Mouse (Mus musculus): ENCODE measurements around the gene Arhgef1. TPM values are rescaled to one million over a fixed set of nuclear protein-coding genes. Genes with fewer than 3 reads are reported as not detected.

Arhgef1 gene
- polyA plus RNA-seq, 1 experiment from 2014 or later, result 91.8 TPM

DNA sequence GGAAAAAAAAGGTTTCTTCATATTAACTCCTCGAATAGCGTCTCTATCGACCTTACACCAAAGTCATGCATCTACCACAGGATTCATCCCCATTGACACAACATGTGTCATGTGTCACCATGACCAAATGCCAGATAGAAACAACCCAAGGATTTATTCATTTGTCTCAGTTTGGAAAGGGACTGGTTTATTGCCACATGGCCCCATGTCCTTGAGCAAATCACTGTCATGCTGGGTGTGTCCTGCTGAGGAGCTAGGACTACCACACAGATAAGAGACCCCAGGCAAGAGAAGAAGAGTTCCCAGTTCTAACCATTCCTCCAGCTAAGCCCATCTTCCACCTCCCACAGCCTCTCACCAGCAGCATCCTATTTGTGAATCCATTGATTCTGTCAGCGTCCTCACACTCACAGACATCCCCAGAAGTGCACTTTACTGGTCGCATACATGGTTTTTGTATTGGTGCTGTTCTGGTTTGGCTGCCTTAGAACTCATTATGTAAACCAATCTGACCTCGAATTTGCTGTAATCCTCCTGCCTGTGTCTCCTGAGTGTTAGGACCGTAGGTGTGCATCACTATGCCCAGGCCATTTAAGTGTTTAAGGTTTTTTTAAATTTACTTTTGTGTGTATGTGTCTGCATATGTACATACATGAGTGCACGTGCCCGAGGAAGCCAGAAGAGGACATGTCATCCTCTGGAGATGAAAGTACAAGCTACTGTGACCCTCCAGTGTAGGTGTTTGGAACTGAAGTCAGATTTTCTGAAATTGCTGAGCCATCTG lies 20.1 kb upstream of the Arhgef1 start:
- no peaks in the 10 kb centered on the region for H3K9me3 ChIP-seq (replicated peaks)
- no peaks in the 10 kb centered on the region for H3K27me3 ChIP-seq
- H3K4me3 ChIP-seq, result no peak overlapping the region
- H3K9ac ChIP-seq, result no peak overlapping the region
- H3K27ac ChIP-seq, result no peak overlapping the region
- ATAC-seq (ENCODE audit: low FRiP score), result no peak
- 92% methylated on average over 9 of the region's 9 CpGs for WGBS
- H3K4me1 ChIP-seq, result peaks cover 25% of the 10 kb centered on the region
- no peak overlapping the region for H3K4me2 ChIP-seq (replicated peaks)
- H3K36me3 ChIP-seq, result peaks cover 20% of the 10 kb centered on the region

DNA sequence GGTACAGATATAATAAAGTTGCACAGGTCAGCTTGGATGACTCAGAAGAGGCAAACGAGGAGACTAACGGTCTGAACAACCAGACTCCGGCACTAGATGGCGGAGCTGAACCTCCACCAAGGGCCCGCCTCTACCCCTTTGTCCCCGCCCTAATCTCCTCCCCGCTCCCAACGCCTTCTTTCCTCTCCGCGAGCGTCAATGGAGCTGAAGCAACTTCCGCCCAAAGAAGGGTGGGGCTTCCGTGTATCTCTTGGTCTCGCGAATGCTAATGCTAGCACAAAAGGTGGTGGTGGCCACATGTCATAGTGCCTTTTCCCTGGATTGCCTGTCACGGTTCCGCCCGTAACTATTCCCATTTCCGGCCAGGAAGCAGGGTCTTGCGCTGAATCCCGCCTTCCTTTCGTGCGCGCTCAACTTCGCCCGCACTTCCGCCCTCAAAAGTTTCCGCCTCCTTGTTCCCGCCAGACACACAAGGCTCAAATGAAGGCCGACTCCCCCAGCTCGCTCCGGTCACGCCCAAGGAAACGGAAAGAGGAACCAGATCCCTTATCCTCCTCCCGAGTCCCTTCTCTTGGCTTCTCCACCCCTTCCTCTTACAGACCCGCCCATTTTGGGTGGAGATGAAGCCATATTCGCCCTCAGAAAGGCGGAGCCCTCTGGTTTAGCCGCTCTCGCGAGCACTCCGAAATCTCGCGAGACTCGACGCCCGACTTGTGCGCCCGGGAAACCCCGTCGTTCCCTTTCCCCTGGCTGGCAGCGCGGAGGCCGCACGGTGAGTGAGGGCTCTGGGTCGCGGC lies 18.6 kb upstream of the Arhgef1 start, which contains the start of gene Rps19:
TSS of gene Rps19 (plus strand) at position 476 of the 797 bp plus-strand sequence.
- peaks cover 28% of the 10 kb centered on the region for H3K4me1 ChIP-seq
- H3K9me3 ChIP-seq (replicated peaks), result no peaks in the 10 kb centered on the region
- under 1% methylated on average over 57 of the region's 57 CpGs for WGBS

GRCm38 (mm10) chr7:24884693-24885291 lies 17.9 kb upstream of the Arhgef1 start:
- peak overlapping the region; percentile 79 for H3K4me2 ChIP-seq (replicated peaks)
- WGBS, result under 1% methylated on average over 47 of the region's 47 CpGs
- H3K36me3 ChIP-seq, result peaks cover 41% of the 10 kb centered on the region
- ATAC-seq (ENCODE audit: low FRiP score), result peak; percentile 5; the same call in 1 of the 2 replicates
- H3K4me1 ChIP-seq, result peaks cover 28% of the 10 kb centered on the region
- H3K4me3 ChIP-seq, result peak overlapping the region; percentile 82
- H3K9ac ChIP-seq, result peak overlapping the region; percentile 98
- no peaks in the 10 kb centered on the region for H3K9me3 ChIP-seq (replicated peaks)
- no peaks in the 10 kb centered on the region for H3K27me3 ChIP-seq
- peak overlapping the region; percentile 87 for H3K27ac ChIP-seq

More for the DNA sequence above, 18.6 kb upstream of the Arhgef1 start, which contains the start of gene Rps19:
- Histone ChIP-seq H3K4me3 (peak within 1 kb of the TSS; percentile 82), H3K9ac (peak within 1 kb of the TSS; percentile 98), H3K27ac (peak within 1 kb of the TSS; percentile 87), H3K27me3 (no peaks in the 10 kb centered on the region), H3K4me2 (replicated peaks) (peak within 1 kb of the TSS; percentile 79), H3K36me3 (peaks cover 34% of the 10 kb centered on the region)
- peak; percentile 94 for ATAC-seq (ENCODE audit: low FRiP score)

DNA sequence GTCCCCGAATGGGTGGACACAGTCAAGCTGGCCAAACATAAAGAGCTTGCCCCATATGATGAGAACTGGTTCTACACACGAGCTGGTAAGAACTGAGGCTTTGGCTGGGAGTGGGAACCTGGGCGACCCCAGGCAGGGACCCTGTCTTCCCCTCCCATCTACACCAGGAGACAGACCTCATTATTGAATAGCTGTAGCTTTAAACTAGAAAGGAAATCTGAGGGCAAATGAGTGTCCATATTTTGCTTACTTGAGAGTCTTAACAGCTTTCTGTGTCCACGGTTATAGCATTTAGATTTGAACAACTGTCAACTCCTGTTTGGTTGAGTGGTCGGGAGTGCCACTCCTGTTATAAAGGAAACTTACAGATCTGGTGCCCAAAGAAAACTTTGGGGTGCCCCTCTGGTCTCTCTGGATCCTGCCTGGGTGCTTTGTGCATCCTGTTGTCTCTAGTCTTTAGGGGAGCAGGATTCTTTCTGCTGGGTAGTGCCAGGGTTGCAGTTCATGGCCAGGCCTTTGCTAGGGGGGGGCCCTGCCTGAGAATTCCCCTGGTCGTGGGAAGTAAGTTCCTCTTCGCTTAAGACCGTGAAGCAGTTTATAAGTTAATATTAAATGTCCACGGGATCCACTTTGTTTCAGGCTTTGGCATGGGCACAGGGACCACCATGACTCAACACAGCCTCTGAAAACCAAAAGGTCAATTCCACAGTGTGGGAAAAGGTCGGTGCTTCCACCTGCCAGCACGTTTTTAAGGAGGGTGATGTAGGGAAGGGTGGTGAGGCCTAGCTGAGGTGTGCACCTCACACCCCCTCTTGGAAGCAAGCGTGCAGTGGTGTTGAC lies 17.0 kb upstream of the Arhgef1 start:
- Histone ChIP-seq H3K27me3 (no peaks in the 10 kb centered on the region), H3K27ac (no peak overlapping the region), H3K36me3 (peaks cover 46% of the 10 kb centered on the region), H3K9me3 (replicated peaks) (no peaks in the 10 kb centered on the region), H3K4me1 (peaks cover 28% of the 10 kb centered on the region), H3K4me2 (replicated peaks) (peak overlapping the region; percentile 79), H3K4me3 (peak overlapping the region; percentile 82), H3K9ac (peak overlapping the region; percentile 98)
- no peak for ATAC-seq (ENCODE audit: low FRiP score)
- 47% methylated on average over 12 of the region's 12 CpGs for WGBS

GRCm38 (mm10) chr7:24886308-24886633 lies 16.4 kb upstream of the Arhgef1 start:
- ATAC-seq (ENCODE audit: low FRiP score), result no peak
- Histone ChIP-seq H3K4me3 (peak overlapping the region; percentile 82), H3K36me3 (peaks cover 46% of the 10 kb centered on the region), H3K4me1 (peaks cover 28% of the 10 kb centered on the region), H3K9me3 (replicated peaks) (no peaks in the 10 kb centered on the region), H3K27me3 (no peaks in the 10 kb centered on the region), H3K9ac (peak overlapping the region; percentile 98), H3K27ac (no peak overlapping the region), H3K4me2 (replicated peaks) (peak overlapping the region; percentile 79)
- WGBS, result 77% methylated on average over 4 of the region's 4 CpGs

GRCm38 (mm10) chr7:24887096-24887495 lies 15.6 kb upstream of the Arhgef1 start:
- no peak overlapping the region for H3K4me2 ChIP-seq (replicated peaks)
- no peaks in the 10 kb centered on the region for H3K27me3 ChIP-seq
- H3K4me1 ChIP-seq, result peaks cover 28% of the 10 kb centered on the region
- WGBS, result 75% methylated on average over 4 of the region's 4 CpGs
- no peak for ATAC-seq (ENCODE audit: low FRiP score)
- H3K27ac ChIP-seq, result no peak overlapping the region
- peak overlapping the region; percentile 19; the same call in 1 of the 2 replicates for H3K9ac ChIP-seq
- H3K36me3 ChIP-seq, result peaks cover 46% of the 10 kb centered on the region
- H3K9me3 ChIP-seq (replicated peaks), result no peaks in the 10 kb centered on the region
- H3K4me3 ChIP-seq, result no peak overlapping the region

DNA sequence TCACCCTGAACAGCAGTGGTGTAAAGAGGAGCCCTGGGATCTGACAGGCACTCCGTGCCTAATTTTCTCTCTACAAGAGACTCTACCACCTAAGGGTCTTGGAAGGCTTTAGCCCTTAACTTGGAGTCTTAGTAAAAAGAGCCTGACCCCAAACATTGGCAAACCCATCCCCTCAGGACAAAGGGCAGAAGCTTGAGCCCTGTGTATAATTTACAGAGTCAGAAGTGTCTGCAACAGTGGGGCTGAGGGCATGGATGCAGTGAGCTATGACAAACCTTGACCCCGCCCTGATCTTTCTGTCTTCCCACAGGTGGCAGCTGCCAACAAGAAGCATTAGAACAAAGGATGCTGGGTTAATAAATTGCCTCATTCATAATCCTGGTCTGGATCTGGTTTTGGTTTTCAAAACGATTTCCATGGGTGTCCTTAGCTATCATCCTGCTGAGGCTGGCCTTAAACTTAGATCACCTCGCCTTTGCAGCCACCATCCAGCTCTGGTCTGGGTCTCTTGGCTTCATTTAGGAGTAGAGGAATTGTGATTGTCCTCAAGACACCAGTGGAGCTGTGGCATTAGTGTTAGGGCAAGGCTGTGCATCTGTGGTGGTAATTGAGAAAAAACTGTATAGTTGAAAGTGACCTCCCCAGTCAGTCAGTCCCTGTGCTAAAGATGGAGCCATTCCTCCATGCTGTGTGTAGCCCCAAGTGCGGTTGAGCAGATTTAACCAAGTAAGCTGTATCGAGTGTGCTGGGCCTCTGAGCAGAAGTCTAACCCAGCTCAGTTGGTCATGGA lies 13.1 kb upstream of the Arhgef1 start:
- H3K36me3 ChIP-seq, result peaks cover 46% of the 10 kb centered on the region
- H3K9me3 ChIP-seq (replicated peaks), result no peaks in the 10 kb centered on the region
- peaks cover 28% of the 10 kb centered on the region for H3K4me1 ChIP-seq
- ATAC-seq (ENCODE audit: low FRiP score), result 0 out of 2 replicates have a peak, but pooled peaks have one; percentile 8
- no peaks in the 10 kb centered on the region for H3K27me3 ChIP-seq
- 83% methylated on average over 6 of the region's 6 CpGs for WGBS
- H3K9ac ChIP-seq, result no peak overlapping the region
- H3K4me2 ChIP-seq (replicated peaks), result no peak overlapping the region
- no peak overlapping the region for H3K27ac ChIP-seq
- H3K4me3 ChIP-seq, result no peak overlapping the region

DNA sequence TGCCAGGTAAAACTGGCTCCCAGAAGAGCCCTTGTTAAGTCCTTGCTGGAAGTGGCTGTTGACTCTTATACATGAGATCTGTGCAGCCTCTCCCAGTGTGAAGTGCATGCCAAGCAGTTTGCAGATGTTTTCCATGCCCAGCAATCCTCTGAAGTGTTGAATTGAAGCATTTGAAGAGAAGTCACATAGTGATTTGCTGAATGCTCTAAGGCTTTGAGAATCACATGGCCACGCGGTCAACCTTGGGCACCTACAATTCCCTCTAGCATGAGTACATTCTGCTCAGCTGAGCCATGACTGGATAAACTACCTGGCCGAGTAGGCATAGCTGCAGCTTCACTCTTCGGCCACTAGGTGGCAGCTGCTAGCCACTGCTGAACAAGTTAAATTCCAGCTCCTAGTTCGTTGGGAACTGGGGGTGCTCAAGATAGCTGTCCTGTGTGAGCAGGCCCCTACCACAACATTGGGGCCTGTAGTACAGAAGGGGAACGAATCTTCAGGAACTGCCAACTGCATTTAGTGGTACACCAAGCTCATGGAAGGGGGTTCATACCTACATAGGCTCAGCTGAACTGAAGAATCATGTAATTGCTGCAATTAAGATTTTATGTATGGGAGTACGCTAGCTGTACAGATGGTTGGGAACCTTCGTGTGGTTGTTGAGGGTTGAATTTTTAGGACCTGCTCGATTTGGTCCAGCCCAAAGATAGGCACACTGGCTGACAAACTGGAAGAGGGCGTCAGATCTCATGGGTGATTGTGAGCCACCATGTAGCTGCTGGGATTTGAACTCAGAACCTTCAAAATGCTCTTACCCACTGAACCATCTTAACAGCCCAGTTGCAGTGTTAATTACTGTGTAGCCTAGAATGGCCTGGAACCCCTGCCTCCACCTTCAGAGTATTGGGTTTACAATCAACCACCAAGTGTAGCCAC lies 12.2 kb upstream of the Arhgef1 start:
- no peak overlapping the region for H3K27ac ChIP-seq
- H3K4me3 ChIP-seq, result no peak overlapping the region
- H3K9ac ChIP-seq, result no peak overlapping the region
- 35% methylated on average over 10 of the region's 10 CpGs for WGBS
- peaks cover 23% of the 10 kb centered on the region for H3K4me1 ChIP-seq
- ATAC-seq (ENCODE audit: low FRiP score), result peak; percentile 53
- H3K4me2 ChIP-seq (replicated peaks), result no peak overlapping the region
- no peaks in the 10 kb centered on the region for H3K27me3 ChIP-seq
- H3K36me3 ChIP-seq, result peaks cover 46% of the 10 kb centered on the region
- no peaks in the 10 kb centered on the region for H3K9me3 ChIP-seq (replicated peaks)

DNA sequence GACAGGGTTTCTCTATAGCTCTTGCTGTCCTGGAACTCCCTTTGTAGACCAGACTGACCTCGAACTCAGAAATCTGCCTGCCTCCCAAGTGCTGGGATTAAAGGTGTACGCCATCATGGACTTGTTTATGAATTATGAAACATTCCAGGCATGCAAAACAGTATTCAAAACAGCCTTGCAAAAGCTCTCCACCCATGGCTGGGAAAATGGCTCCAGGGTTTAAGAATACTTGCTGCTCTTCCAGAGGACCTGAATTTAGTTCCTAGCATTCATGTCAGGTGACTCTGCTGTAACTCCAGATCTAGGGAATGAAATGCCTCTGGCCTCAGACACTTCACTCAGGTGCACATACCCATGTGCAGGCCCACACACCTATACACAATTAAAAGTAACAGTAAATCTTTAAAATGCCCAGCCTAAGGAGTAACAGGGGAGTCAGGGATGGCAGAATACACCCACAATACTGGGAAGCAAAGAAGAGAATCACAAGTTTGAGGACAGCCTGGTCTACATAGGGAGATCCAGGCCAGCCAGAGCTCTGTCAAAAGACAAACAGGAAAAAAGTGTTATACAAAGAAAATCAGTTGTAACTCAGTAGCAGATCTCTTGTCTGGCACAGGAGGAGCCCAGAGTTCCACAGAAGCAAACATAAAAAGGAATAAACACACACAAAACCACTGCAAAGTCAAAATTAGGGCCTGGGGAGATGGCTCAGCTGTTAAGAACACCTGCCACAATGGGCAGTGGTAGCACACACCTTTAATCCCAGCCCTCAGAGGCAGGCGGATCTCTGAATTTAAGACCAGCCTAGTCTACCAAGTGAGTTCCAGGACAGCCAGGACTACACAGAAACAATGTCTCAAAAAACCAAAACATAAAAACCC lies 11.2 kb upstream of the Arhgef1 start:
- no peak overlapping the region for H3K4me3 ChIP-seq
- no peaks in the 10 kb centered on the region for H3K27me3 ChIP-seq
- no peak for ATAC-seq (ENCODE audit: low FRiP score)
- H3K36me3 ChIP-seq, result peaks cover 36% of the 10 kb centered on the region
- H3K27ac ChIP-seq, result no peak overlapping the region
- H3K4me1 ChIP-seq, result peaks cover 13% of the 10 kb centered on the region
- no peak overlapping the region for H3K9ac ChIP-seq
- H3K4me2 ChIP-seq (replicated peaks), result no peak overlapping the region
- 78% methylated on average over 3 of the region's 3 CpGs for WGBS
- no peaks in the 10 kb centered on the region for H3K9me3 ChIP-seq (replicated peaks)

Data from hindbrain, embryonic 12.5 days (tissue).